Mouse (Mus musculus): ENCODE data around the gene Sidt1. TPM values are rescaled to one million over a fixed set of nuclear protein-coding genes. Genes with fewer than 3 reads are reported as not detected.
A peak's percentile ranks its signal among the peaks of the same experiment; 100 is the strongest.

The Sidt1 gene
- 0.57 and 0.89 TPM in 2 replicates for polyA plus RNA-seq (2014; fragmentation: Nextera tagmentation; extraction: Ambion mirVana)

DNA sequence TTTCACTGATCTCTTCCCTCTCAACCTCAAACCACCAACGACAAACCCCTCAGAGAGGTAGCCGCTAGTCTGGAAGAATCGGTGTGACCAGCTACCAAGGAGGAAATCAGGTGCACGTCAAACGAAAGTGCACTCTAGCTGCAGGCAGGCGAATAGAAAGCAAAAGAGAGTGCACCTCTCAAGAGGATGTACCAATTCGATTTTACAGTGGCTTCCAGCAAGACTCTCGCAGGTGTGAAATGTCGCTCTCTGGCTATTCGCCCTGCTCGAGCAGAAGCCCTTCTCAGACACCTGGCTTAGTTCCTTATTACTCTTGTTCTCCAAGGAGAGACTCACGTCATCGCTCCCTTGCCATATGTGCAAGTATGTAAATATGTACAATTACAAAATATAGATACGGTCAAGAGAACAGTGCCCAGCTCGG, at the start of gene Sidt1:
Gene Sidt1 (minus strand): TSS at position 336 of the 424 bp plus-strand sequence.
- Histone ChIP-seq H3K9me3 (ENCODE audit: control insufficient read depth, low read length) (no peaks in the 10 kb centered on the region), H3K27ac (ENCODE audit: low read depth, low read length) (no peak within 1 kb of the TSS), H3K27me3 (ENCODE audit: control insufficient read depth, insufficient read depth, low read length) (peaks cover 16% of the 10 kb centered on the region), H3K4me1 (ENCODE audit: control insufficient read depth, insufficient read depth, low read length) (no peaks in the 10 kb centered on the region), H3K9ac (ENCODE audit: low read depth, low read length) (peak within 1 kb of the TSS; percentile 55), H3K4me2 (replicated peaks; ENCODE audit: low read depth, low read length) (peak within 1 kb of the TSS; percentile 99), H3K36me3 (ENCODE audit: control insufficient read depth, insufficient read depth, low read length) (no peaks in the 10 kb centered on the region), H3K4me3 (ENCODE audit: low read length) (peak within 1 kb of the TSS; percentile 63)
- WGBS = 4% methylated on average over 15 of the region's 15 CpGs
- no peak for ATAC-seq (ENCODE audit: low FRiP score, low TSS enrichment)

- peaks cover 20% of the 10 kb centered on the region; the same call in 1 of the 2 replicates for H3K36me3 ChIP-seq (ENCODE audit: control insufficient read depth, insufficient read depth, low read length)
- WGBS = 50% methylated on average over 5 of the region's 5 CpGs
- H3K4me3 ChIP-seq (ENCODE audit: low read length) = no peak overlapping the region
- ATAC-seq (ENCODE audit: low FRiP score, low TSS enrichment) = no peak
- H3K27me3 ChIP-seq (ENCODE audit: control insufficient read depth, insufficient read depth, low read length) = no peaks in the 10 kb centered on the region
- no peak overlapping the region for H3K4me2 ChIP-seq (replicated peaks; ENCODE audit: low read depth, low read length)
- H3K9ac ChIP-seq (ENCODE audit: low read depth, low read length) = no peak overlapping the region
- H3K9me3 ChIP-seq (ENCODE audit: control insufficient read depth, low read length) = no peaks in the 10 kb centered on the region
- H3K27ac ChIP-seq (ENCODE audit: low read depth, low read length) = no peak overlapping the region
- 0 out of 2 replicates have a peak, but pooled peaks cover 2% of the 10 kb centered on the region for H3K4me1 ChIP-seq (ENCODE audit: control insufficient read depth, insufficient read depth, low read length)
Observed at GRCm38 (mm10) chr16:44381578-44381977, 48.6 kb upstream of the Sidt1 start.

GRCm38 (mm10) chr16:44380006-44380405, 47.0 kb upstream of the Sidt1 start:
- Histone ChIP-seq H3K9ac (ENCODE audit: low read depth, low read length) (no peak overlapping the region), H3K27ac (ENCODE audit: low read depth, low read length) (no peak overlapping the region), H3K4me2 (replicated peaks; ENCODE audit: low read depth, low read length) (no peak overlapping the region), H3K4me3 (ENCODE audit: low read length) (no peak overlapping the region), H3K27me3 (ENCODE audit: control insufficient read depth, insufficient read depth, low read length) (no peaks in the 10 kb centered on the region), H3K9me3 (ENCODE audit: control insufficient read depth, low read length) (no peaks in the 10 kb centered on the region), H3K36me3 (ENCODE audit: control insufficient read depth, insufficient read depth, low read length) (peaks cover 19% of the 10 kb centered on the region; the same call in 1 of the 2 replicates), H3K4me1 (ENCODE audit: control insufficient read depth, insufficient read depth, low read length) (0 out of 2 replicates have a peak, but pooled peaks cover 2% of the 10 kb centered on the region)
- ATAC-seq (ENCODE audit: low FRiP score, low TSS enrichment) = no peak
- WGBS = 74% methylated on average over 4 of the region's 4 CpGs

- H3K9ac ChIP-seq (ENCODE audit: low read depth, low read length) = no peak overlapping the region
- H3K4me1 ChIP-seq (ENCODE audit: control insufficient read depth, insufficient read depth, low read length) = no peaks in the 10 kb centered on the region
- H3K4me2 ChIP-seq (replicated peaks; ENCODE audit: low read depth, low read length) = no peak overlapping the region
- no peak overlapping the region for H3K4me3 ChIP-seq (ENCODE audit: low read length)
- H3K9me3 ChIP-seq (ENCODE audit: control insufficient read depth, low read length) = no peaks in the 10 kb centered on the region
- WGBS = 91% methylated on average over 4 of the region's 4 CpGs
- no peaks in the 10 kb centered on the region for H3K27me3 ChIP-seq (ENCODE audit: control insufficient read depth, insufficient read depth, low read length)
- H3K27ac ChIP-seq (ENCODE audit: low read depth, low read length) = no peak overlapping the region
- no peak for ATAC-seq (ENCODE audit: low FRiP score, low TSS enrichment)
- H3K36me3 ChIP-seq (ENCODE audit: control insufficient read depth, insufficient read depth, low read length) = peaks cover 43% of the 10 kb centered on the region
Observed at GRCm38 (mm10) chr16:44375459-44375858, 42.5 kb upstream of the Sidt1 start.

DNA sequence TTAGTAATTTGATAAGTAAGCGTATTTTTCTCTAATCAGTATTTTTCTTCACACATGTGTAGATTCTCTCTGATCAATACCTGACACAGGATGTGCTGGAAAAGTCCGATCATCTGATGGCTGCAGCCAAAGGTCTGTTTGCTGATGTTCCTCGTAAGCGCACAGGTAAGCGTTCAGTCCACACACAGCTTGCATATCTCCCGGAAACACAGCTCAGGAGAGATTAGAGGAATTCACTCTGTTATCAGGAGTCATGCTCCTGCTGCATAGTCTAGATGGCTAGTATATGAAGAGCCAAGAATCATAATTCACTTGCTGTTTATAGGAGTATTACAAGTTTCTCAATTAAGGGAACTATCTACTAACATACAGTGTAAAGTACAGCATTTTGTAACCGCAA, 32.5 kb upstream of the Sidt1 start:
- H3K4me2 ChIP-seq (replicated peaks; ENCODE audit: low read depth, low read length) = no peak overlapping the region
- H3K4me3 ChIP-seq (ENCODE audit: low read length) = no peak overlapping the region
- WGBS = 93% methylated on average over 7 of the region's 7 CpGs

DNA sequence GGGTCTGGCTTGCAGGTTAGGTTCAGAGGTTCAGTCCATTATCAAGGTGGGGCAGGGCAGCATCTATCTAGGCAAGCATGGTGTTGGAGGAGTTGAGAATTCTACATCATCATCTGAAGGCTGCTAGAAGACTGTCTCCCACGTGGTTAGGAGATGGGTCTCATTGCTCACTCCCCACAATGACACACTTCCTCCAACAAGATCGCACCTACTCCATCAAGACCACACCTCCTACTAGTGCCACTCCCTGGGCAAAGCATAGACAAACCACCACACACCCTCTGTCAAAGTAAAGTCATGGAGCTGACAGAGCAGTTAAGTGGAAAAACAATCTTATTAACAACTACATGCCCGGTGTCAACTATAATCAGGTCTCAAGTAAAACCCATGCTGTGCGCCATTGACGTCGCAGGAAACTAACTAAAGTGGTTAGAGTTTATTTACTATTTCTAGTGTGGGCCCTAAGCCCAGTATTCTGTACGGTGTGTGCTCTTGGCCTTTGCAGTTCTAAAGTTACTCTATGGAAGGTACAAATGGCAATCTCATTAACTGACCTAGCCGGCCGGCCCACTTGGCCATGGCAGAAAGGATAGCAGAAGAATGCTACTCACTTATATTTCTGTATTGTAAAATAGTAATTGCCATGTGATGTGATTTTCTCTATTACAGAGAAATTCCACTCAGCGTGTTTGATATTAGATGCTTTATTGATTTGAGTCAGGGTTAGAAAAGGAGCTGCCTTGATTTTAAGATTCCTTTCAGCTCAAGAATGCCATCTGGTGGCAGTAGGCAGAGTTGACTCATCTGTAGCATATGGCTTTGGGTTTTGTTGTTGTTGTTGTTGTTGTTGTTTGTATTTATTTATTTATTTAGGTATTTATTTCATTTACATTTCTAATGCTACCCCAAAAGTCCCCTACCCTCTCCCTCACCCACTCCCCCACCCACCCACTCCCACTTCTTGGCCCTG, 29.2 kb upstream of the Sidt1 start:
- no peak overlapping the region for H3K9ac ChIP-seq (ENCODE audit: low read depth, low read length)
- no peaks in the 10 kb centered on the region for H3K9me3 ChIP-seq (ENCODE audit: control insufficient read depth, low read length)
- H3K27ac ChIP-seq (ENCODE audit: low read depth, low read length) = no peak overlapping the region
- no peak overlapping the region for H3K4me3 ChIP-seq (ENCODE audit: low read length)
- no peaks in the 10 kb centered on the region for H3K27me3 ChIP-seq (ENCODE audit: control insufficient read depth, insufficient read depth, low read length)
- no peaks in the 10 kb centered on the region for H3K4me1 ChIP-seq (ENCODE audit: control insufficient read depth, insufficient read depth, low read length)
- no peak overlapping the region for H3K4me2 ChIP-seq (replicated peaks; ENCODE audit: low read depth, low read length)
- no peak for ATAC-seq (ENCODE audit: low FRiP score, low TSS enrichment)
- peaks cover 20% of the 10 kb centered on the region; the same call in 1 of the 2 replicates for H3K36me3 ChIP-seq (ENCODE audit: control insufficient read depth, insufficient read depth, low read length)
- WGBS = 88% methylated on average over 10 of the region's 10 CpGs

More for the DNA sequence above, 32.5 kb upstream of the Sidt1 start:
- Histone ChIP-seq H3K4me1 (ENCODE audit: control insufficient read depth, insufficient read depth, low read length) (no peaks in the 10 kb centered on the region), H3K27me3 (ENCODE audit: control insufficient read depth, insufficient read depth, low read length) (no peaks in the 10 kb centered on the region), H3K9ac (ENCODE audit: low read depth, low read length) (no peak overlapping the region), H3K27ac (ENCODE audit: low read depth, low read length) (no peak overlapping the region), H3K9me3 (ENCODE audit: control insufficient read depth, low read length) (no peaks in the 10 kb centered on the region), H3K36me3 (ENCODE audit: control insufficient read depth, insufficient read depth, low read length) (peaks cover 26% of the 10 kb centered on the region)
- ATAC-seq (ENCODE audit: low FRiP score, low TSS enrichment) = no peak

GRCm38 (mm10) chr16:44357571-44358268, 24.7 kb upstream of the Sidt1 start:
- Histone ChIP-seq H3K4me2 (replicated peaks; ENCODE audit: low read depth, low read length) (no peak overlapping the region), H3K4me3 (ENCODE audit: low read length) (no peak overlapping the region), H3K9ac (ENCODE audit: low read depth, low read length) (no peak overlapping the region), H3K27me3 (ENCODE audit: control insufficient read depth, insufficient read depth, low read length) (no peaks in the 10 kb centered on the region), H3K9me3 (ENCODE audit: control insufficient read depth, low read length) (no peaks in the 10 kb centered on the region), H3K36me3 (ENCODE audit: control insufficient read depth, insufficient read depth, low read length) (peaks cover 8% of the 10 kb centered on the region; the same call in 1 of the 2 replicates), H3K27ac (ENCODE audit: low read depth, low read length) (no peak overlapping the region), H3K4me1 (ENCODE audit: control insufficient read depth, insufficient read depth, low read length) (no peaks in the 10 kb centered on the region)
- 0 out of 2 replicates have a peak, but pooled peaks have one; percentile 49 for ATAC-seq (ENCODE audit: low FRiP score, low TSS enrichment)
- 78% methylated on average over 4 of the region's 4 CpGs for WGBS

DNA sequence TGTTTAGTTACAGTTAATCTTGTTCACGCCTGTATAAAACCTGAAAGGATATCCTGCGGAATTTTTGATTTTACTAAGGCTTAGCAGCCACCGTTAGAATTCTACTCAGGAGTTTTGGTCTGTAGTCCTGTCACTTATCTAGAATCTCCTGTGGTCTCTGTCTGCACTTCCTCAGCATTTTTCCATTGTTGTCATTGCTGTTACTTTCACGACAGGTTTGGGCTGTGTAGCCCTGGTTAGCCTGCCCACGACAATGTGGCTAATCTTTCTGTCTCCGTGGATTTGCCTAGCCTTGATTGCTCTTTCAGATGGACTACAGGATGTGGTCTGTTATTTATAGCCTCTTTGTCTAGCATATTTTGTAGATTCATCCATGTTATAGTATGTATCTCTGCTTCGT, 23.3 kb upstream of the Sidt1 start:
- Histone ChIP-seq H3K9me3 (ENCODE audit: control insufficient read depth, low read length) (no peaks in the 10 kb centered on the region), H3K9ac (ENCODE audit: low read depth, low read length) (no peak overlapping the region), H3K27me3 (ENCODE audit: control insufficient read depth, insufficient read depth, low read length) (no peaks in the 10 kb centered on the region), H3K27ac (ENCODE audit: low read depth, low read length) (no peak overlapping the region), H3K4me1 (ENCODE audit: control insufficient read depth, insufficient read depth, low read length) (no peaks in the 10 kb centered on the region), H3K4me3 (ENCODE audit: low read length) (no peak overlapping the region), H3K36me3 (ENCODE audit: control insufficient read depth, insufficient read depth, low read length) (peaks cover 5% of the 10 kb centered on the region; the same call in 1 of the 2 replicates), H3K4me2 (replicated peaks; ENCODE audit: low read depth, low read length) (no peak overlapping the region)
- 81% methylated on average over 7 of the region's 7 CpGs for WGBS
- no peak for ATAC-seq (ENCODE audit: low FRiP score, low TSS enrichment)
